Mouse (Mus musculus) myocyte (in vitro differentiated cells): ENCODE results near the gene Frg2f1. TPM values are rescaled to one million over a fixed set of nuclear protein-coding genes. Genes with fewer than 3 reads are reported as not detected.

Experiments
- H3K27me3 ChIP-seq: one replicate; pipeline ENCODE4 v1.6.1; 2011; ENCODE audit not compliant: control insufficient read depth, insufficient read depth, insufficient read length
- H3K36me3 ChIP-seq: one replicate; pipeline ENCODE4 v1.6.1; 2011; ENCODE audit not compliant: control insufficient read depth, insufficient read depth
- H3K4me2 ChIP-seq: one replicate; pipeline ENCODE4 v1.6.1; 2011; ENCODE audit warnings: low read depth, control low read depth
- H3K4me3 ChIP-seq: one replicate; pipeline ENCODE4 v1.5.1; 2011; ENCODE audit warnings: mild to moderate bottlenecking, control low read depth, moderate library complexity
- H3K79me2 ChIP-seq: one replicate; pipeline ENCODE4 v1.6.1; 2011; ENCODE audit not compliant: control insufficient read depth, insufficient read depth
- H3ac ChIP-seq: one replicate; pipeline ENCODE4 v1.6.1; 2011; ENCODE audit not compliant: control insufficient read depth, insufficient read length
- CEBPB ChIP-seq: IDR thresholded peaks from 2 replicates; pipeline ENCODE4 v1.6.1; 2011; ENCODE audit warnings: mild to moderate bottlenecking, moderate library complexity; ENCODE audit not compliant: poor library complexity, insufficient read depth, severe bottlenecking
- E2F4 ChIP-seq: IDR thresholded peaks from one replicate; pipeline ENCODE4 v1.6.1; 2011; ENCODE audit warnings: mild to moderate bottlenecking, control low read depth, moderate library complexity; ENCODE audit not compliant: insufficient read depth
- MAX ChIP-seq: IDR thresholded peaks from one replicate; pipeline ENCODE4 v1.6.1; 2011; ENCODE audit warnings: low read depth, mild to moderate bottlenecking, control low read depth
- MYOD1 ChIP-seq, 3 experiments: IDR thresholded peaks; one replicate each; pipeline ENCODE4 v1.6.1; 2011; ENCODE audit warnings: control low read depth in 2 of 3, low read depth in 2 of 3, mild to moderate bottlenecking in 2 of 3, moderate library complexity in 1 of 3; ENCODE audit not compliant: insufficient read length in 2 of 3, control insufficient read depth in 1 of 3
- MYOG ChIP-seq, 3 experiments: IDR thresholded peaks; one replicate each; pipeline ENCODE4 v1.6.1; 2011; ENCODE audit warnings: control low read depth in 2 of 3, low read depth in 2 of 3, mild to moderate bottlenecking in 2 of 3; ENCODE audit not compliant: insufficient read length in 2 of 3, control insufficient read depth in 1 of 3, insufficient read depth in 1 of 3
- POLR2A ChIP-seq: IDR thresholded peaks from one replicate; pipeline ENCODE4 v1.6.1; 2011; ENCODE audit warnings: low read depth, mild to moderate bottlenecking, control low read depth, moderate library complexity; ENCODE audit not compliant: insufficient read length
- POLR2AphosphoS2 ChIP-seq: IDR thresholded peaks from one replicate; pipeline ENCODE4 v1.6.1; 2011; ENCODE audit warnings: low read depth, control low read depth; ENCODE audit not compliant: insufficient read length
- REST ChIP-seq: IDR thresholded peaks from one replicate; pipeline ENCODE4 v1.6.1; 2011; ENCODE audit warnings: mild to moderate bottlenecking, control low read depth, moderate library complexity; ENCODE audit not compliant: insufficient read depth, insufficient read length
- SRF ChIP-seq: IDR thresholded peaks from one replicate; pipeline ENCODE4 v1.6.1; 2011; ENCODE audit warnings: low read depth; ENCODE audit not compliant: control insufficient read depth, insufficient read length
- TCF12 ChIP-seq: IDR thresholded peaks from one replicate; pipeline ENCODE4 v1.6.1; 2011; ENCODE audit warnings: mild to moderate bottlenecking, control low read depth; ENCODE audit not compliant: poor library complexity, insufficient read depth, severe bottlenecking
- TCF3 ChIP-seq: IDR thresholded peaks from one replicate; pipeline ENCODE4 v1.6.1; 2011; ENCODE audit warnings: low read depth, control low read depth; ENCODE audit not compliant: insufficient read length
- USF1 ChIP-seq: IDR thresholded peaks from one replicate; pipeline ENCODE4 v1.6.1; 2011; ENCODE audit warnings: low read depth, mild to moderate bottlenecking, control low read depth, moderate library complexity
- polyA plus RNA-seq: library from polyadenylated mRNA; unstranded; fragments of >200 nt; fragmentation: generic; extraction: Trizol; gene quantifications from one replicate; pipeline ENCODE4 v1.2.1, GENCODE M21; 2012; ENCODE audit warnings: missing spikeins

The Frg2f1 gene
- polyA plus RNA-seq, 1 experiment, result 3.3 TPM

- H3K4me3 ChIP-seq, result no peak overlapping the region
- H3ac ChIP-seq, result no peak overlapping the region
- no peaks in the 10 kb centered on the region for H3K36me3 ChIP-seq
- H3K27me3 ChIP-seq, result peaks cover 14% of the 10 kb centered on the region
- TF ChIP-seq POLR2AphosphoS2 (no peak), MAX (no peak), USF1 (no peak), REST (no peak), MYOD1 (IDR thresholded peaks at IDR 0.05; ENCODE audit: control insufficient read depth in 1 of 3, insufficient read length in 2 of 3, low read depth in 2 of 3) (no peak), TCF12 (no peak), SRF (no peak), POLR2A (no peak), MYOG (IDR thresholded peaks at IDR 0.05; ENCODE audit: control insufficient read depth in 1 of 3, insufficient read depth in 1 of 3, insufficient read length in 2 of 3, low read depth in 2 of 3) (no peak), CEBPB (no peak), TCF3 (no peak), E2F4 (no peak)
- H3K79me2 ChIP-seq, result no peaks in the 10 kb centered on the region
- no peak overlapping the region for H3K4me2 ChIP-seq
Measured at GRCm38 (mm10) chr4:119526329-119526845, 12.9 kb downstream of the Frg2f1 start.

GRCm38 (mm10) chr4:119524466-119524865 lies 14.9 kb downstream of the Frg2f1 start:
- Histone ChIP-seq H3K4me3 (no peak overlapping the region), H3K27me3 (peaks cover 7% of the 10 kb centered on the region), H3K4me2 (no peak overlapping the region), H3K79me2 (no peaks in the 10 kb centered on the region), H3K36me3 (no peaks in the 10 kb centered on the region), H3ac (no peak overlapping the region)
- TF ChIP-seq TCF3 (no peak), E2F4 (no peak), REST (no peak), USF1 (no peak)

- H3K36me3 ChIP-seq, result no peaks in the 10 kb centered on the region
- no peak overlapping the region for H3K4me3 ChIP-seq
- TF ChIP-seq POLR2A (no peak), MAX (no peak), MYOG (IDR thresholded peaks at IDR 0.05; ENCODE audit: control insufficient read depth in 1 of 3, insufficient read depth in 1 of 3, insufficient read length in 2 of 3, low read depth in 2 of 3) (no peak), CEBPB (no peak), USF1 (no peak), SRF (no peak), TCF3 (no peak), MYOD1 (IDR thresholded peaks at IDR 0.05; ENCODE audit: control insufficient read depth in 1 of 3, insufficient read length in 2 of 3, low read depth in 2 of 3) (no peak), REST (no peak), E2F4 (no peak), POLR2AphosphoS2 (no peak), TCF12 (no peak)
- no peaks in the 10 kb centered on the region for H3K79me2 ChIP-seq
- H3ac ChIP-seq, result no peak overlapping the region
- H3K27me3 ChIP-seq, result peaks cover 7% of the 10 kb centered on the region
- H3K4me2 ChIP-seq, result no peak overlapping the region
Measured at GRCm38 (mm10) chr4:119524010-119524409, 15.3 kb downstream of the Frg2f1 start.

- no peak overlapping the region for H3ac ChIP-seq
- H3K27me3 ChIP-seq, result peaks cover 7% of the 10 kb centered on the region
- H3K4me2 ChIP-seq, result no peak overlapping the region
- H3K4me3 ChIP-seq, result no peak overlapping the region
- H3K79me2 ChIP-seq, result no peaks in the 10 kb centered on the region
- no peak for TF ChIP-seq USF1
- TF ChIP-seq MYOD1 (IDR thresholded peaks at IDR 0.05; ENCODE audit: control insufficient read depth in 1 of 3, insufficient read length in 2 of 3, low read depth in 2 of 3), result no peak
- TF ChIP-seq POLR2A, result no peak
- no peak for TF ChIP-seq E2F4
- TF ChIP-seq SRF, result no peak
- TF ChIP-seq MAX, result no peak
- TF ChIP-seq TCF3, result no peak
- TF ChIP-seq MYOG (IDR thresholded peaks at IDR 0.05; ENCODE audit: control insufficient read depth in 1 of 3, insufficient read depth in 1 of 3, insufficient read length in 2 of 3, low read depth in 2 of 3), result no peak
- TF ChIP-seq CEBPB, result no peak
- TF ChIP-seq TCF12, result no peak
- no peak for TF ChIP-seq POLR2AphosphoS2
- no peak for TF ChIP-seq REST
- H3K36me3 ChIP-seq, result no peaks in the 10 kb centered on the region
Measured at GRCm38 (mm10) chr4:119523575-119523974, 15.8 kb downstream of the Frg2f1 start.

- peak overlapping the region; percentile 53 for H3K4me2 ChIP-seq
- no peaks in the 10 kb centered on the region for H3K79me2 ChIP-seq
Measured at GRCm38 (mm10) chr4:119512731-119513141, 26.6 kb downstream of the Frg2f1 start.

More at GRCm38 (mm10) chr4:119512731-119513141, 26.6 kb downstream of the Frg2f1 start:
- Histone ChIP-seq H3K27me3 (no peaks in the 10 kb centered on the region), H3K4me3 (no peak overlapping the region), H3ac (no peak overlapping the region), H3K36me3 (no peaks in the 10 kb centered on the region)
- TF ChIP-seq USF1 (peak; percentile 26), REST (no peak), POLR2AphosphoS2 (no peak), MYOD1 (IDR thresholded peaks at IDR 0.05; ENCODE audit: control insufficient read depth in 1 of 3, insufficient read length in 2 of 3, low read depth in 2 of 3) (peak; percentile 43 to 91 (median 76)), MAX (no peak), TCF12 (peak; percentile 12), POLR2A (no peak), CEBPB (no peak), SRF (no peak), E2F4 (no peak), TCF3 (no peak), MYOG (IDR thresholded peaks at IDR 0.05; ENCODE audit: control insufficient read depth in 1 of 3, insufficient read depth in 1 of 3, insufficient read length in 2 of 3, low read depth in 2 of 3) (peak; percentile 74 to 95 (median 89))
